Mouse (Mus musculus) stomach, postnatal 0 days (tissue): ENCODE measurements at regions not wholly inside any gene's neighbourhood (a gene's known extent, or its start where the extent isn't known, plus 50 kb on each side); places are given as distances from the start of the nearest gene placed in this dataset.

Source experiments
- CTCF ChIP-seq: IDR thresholded peaks from 2 replicates; pipeline ENCODE4 v1.5.1; 2016; ENCODE audit warnings: antibody characterized with exemption, low read depth, mild to moderate bottlenecking, moderate library complexity
- EP300 ChIP-seq: optimal IDR thresholded peaks from 2 replicates; pipeline ENCODE3; 2016; ENCODE audit warnings: antibody characterized with exemption

- TF ChIP-seq EP300 = no peak
- no peak for TF ChIP-seq CTCF
These were observed 380.1 kb upstream of the Gm5148 start for GRCm38 (mm10) chr3:38104418-38104817.
